Mouse (Mus musculus) liver, embryonic 15.5 days (tissue): ENCODE results near the gene Exosc10. TPM values are rescaled to one million over a fixed set of nuclear protein-coding genes. Genes with fewer than 3 reads are reported as not detected.

Experiments
- ATAC-seq: fragments of 200-750 bp; cut with Nextera tagmentation; 2 replicates; pipeline ENCODE4 v1.8.0; 2017; ENCODE audit warnings: moderate number of reproducible peaks, mild to moderate bottlenecking, moderate library complexity; ENCODE audit not compliant: insufficient read depth
- H3K27ac ChIP-seq: fragments of 300-500 bp; sonication (generic); replicated peaks from 2 replicates; pipeline ENCODE4 v1.5.1; 2015; ENCODE audit warnings: mild to moderate bottlenecking, inconsistent platforms
- H3K27me3 ChIP-seq: fragments of 300-500 bp; sonication (generic); 2 replicates; pipeline ENCODE4 v1.6.1; 2015; ENCODE audit warnings: mild to moderate bottlenecking, inconsistent platforms
- H3K36me3 ChIP-seq: fragments of 300-500 bp; sonication (generic); replicated peaks from 2 replicates; pipeline ENCODE4 v1.6.1; 2015; ENCODE audit warnings: moderate library complexity, mild to moderate bottlenecking, inconsistent platforms
- H3K4me1 ChIP-seq: fragments of 300-500 bp; sonication (generic); replicated peaks from 2 replicates; pipeline ENCODE4 v1.6.1; 2015; ENCODE audit warnings: inconsistent platforms
- H3K4me2 ChIP-seq: fragments of 300-500 bp; sonication (generic); 2 replicates; pipeline ENCODE4 v1.6.1; 2015; ENCODE audit warnings: moderate library complexity, mild to moderate bottlenecking, inconsistent platforms
- H3K4me3 ChIP-seq: fragments of 300-500 bp; sonication (generic); replicated peaks from 2 replicates; pipeline ENCODE4 v1.5.1; 2015; ENCODE audit warnings: mild to moderate bottlenecking, inconsistent platforms
- H3K9ac ChIP-seq: fragments of 300-500 bp; sonication (generic); 2 replicates; pipeline ENCODE4 v1.6.1; 2015; ENCODE audit warnings: moderate library complexity, mild to moderate bottlenecking, inconsistent platforms
- H3K9me3 ChIP-seq: fragments of 300-500 bp; sonication (generic); replicated peaks from 2 replicates; pipeline ENCODE4 v1.6.1; 2016; ENCODE audit warnings: inconsistent platforms
- WGBS: fragments of 180-500 bp; shearing (Covaris S2); methylation state at CpG from one replicate; pipeline ENCODE4 v1.1.7; 2015; ENCODE audit warnings: mixed read lengths; ENCODE audit not compliant: insufficient replicate concordance; 5-methylcytosine and 5-hydroxymethylcytosine counted together
- polyA plus RNA-seq: library from polyadenylated mRNA; unstranded; fragments of >200 nt; fragmentation: Nextera tagmentation; extraction: Ambion mirVana; gene quantifications from 2 replicates; pipeline ENCODE4 v1.2.1, GENCODE M21; 2015

Exosc10 gene
- polyA plus RNA-seq, 1 experiment from 2014 or later, result 31.9 TPM

DNA sequence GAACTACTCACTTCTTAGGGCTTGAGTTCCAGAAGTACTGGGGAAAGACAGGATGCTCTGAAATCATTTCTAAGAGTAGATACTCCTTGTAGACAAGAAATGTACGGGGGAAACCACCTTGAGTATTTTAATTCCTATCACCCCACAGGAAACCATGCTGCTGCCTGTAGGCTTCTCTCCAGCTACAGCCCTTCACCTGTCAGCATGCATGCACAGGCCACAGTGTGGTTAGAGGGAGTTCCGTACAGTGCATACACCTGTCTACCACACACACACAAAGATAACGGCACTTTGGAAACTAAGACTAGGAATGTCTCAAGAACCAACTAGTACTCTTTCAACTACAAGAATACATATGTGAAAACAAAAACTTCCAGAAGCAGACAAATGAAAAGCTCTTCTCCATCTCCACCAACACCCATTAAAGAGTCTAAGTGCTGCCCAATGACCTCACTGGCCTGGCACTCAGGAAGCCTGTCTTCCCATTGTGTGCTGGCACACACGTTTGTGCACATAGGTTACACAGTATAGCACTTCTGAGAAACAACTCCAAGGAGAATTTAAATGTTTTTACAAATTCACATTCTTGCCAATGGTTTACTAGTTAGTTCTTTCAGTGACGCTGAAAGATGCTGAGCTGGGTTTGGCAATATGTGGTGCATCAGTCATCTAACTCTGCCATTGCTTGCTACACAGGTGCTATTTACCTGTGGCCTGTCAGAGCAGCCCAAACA is 52.6 kb downstream of the Exosc10 start:
- Histone ChIP-seq H3K27me3 (no peaks in the 10 kb centered on the region), H3K9me3 (no peaks in the 10 kb centered on the region), H3K36me3 (peaks cover 67% of the 10 kb centered on the region), H3K4me3 (no peak overlapping the region), H3K27ac (no peak overlapping the region), H3K4me2 (no peak overlapping the region), H3K4me1 (0 out of 2 replicates have a peak, but pooled peaks cover 4% of the 10 kb centered on the region), H3K9ac (no peak overlapping the region)
- WGBS, result 53% methylated on average over 5 of the region's 5 CpGs
- no peak for ATAC-seq

DNA sequence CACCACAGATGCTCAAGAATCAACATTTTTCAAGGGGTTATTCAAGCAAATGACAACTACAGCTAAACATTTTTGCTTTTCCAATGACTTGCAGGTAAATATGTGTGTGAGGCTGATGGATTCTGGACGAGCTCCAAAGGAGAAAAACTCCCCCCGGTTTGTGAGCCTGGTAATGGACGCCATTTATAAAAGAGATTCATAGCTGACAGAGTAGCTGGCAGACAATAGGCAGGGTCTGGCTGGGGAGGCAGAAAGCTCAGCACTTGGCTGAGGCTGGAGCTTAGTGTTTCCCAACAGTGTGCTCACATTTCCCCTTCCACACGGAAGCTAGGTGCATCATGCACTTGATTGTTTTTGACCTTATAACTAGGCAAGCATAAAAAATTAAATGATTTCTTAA is 54.3 kb downstream of the Exosc10 start:
- Histone ChIP-seq H3K4me3 (no peak overlapping the region), H3K36me3 (peaks cover 76% of the 10 kb centered on the region), H3K9ac (no peak overlapping the region), H3K27ac (no peak overlapping the region), H3K4me2 (no peak overlapping the region), H3K4me1 (0 out of 2 replicates have a peak, but pooled peaks cover 4% of the 10 kb centered on the region), H3K9me3 (no peaks in the 10 kb centered on the region), H3K27me3 (no peaks in the 10 kb centered on the region)
- WGBS, result 73% methylated on average over 4 of the region's 4 CpGs
- no peak for ATAC-seq

DNA sequence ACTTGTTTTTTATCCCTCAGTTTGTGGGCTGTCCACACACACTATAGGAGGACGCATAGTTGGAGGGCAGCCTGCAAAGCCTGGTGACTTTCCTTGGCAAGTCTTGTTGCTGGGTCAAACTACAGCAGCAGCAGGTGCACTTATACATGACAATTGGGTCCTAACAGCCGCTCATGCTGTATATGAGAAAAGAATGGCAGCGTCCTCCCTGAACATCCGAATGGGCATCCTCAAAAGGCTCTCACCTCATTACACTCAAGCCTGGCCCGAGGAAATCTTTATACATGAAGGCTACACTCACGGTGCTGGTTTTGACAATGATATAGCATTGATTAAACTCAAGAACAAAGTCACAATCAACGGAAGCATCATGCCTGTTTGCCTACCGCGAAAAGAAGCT is 55.5 kb downstream of the Exosc10 start:
- Histone ChIP-seq H3K4me3 (no peak overlapping the region), H3K9me3 (no peaks in the 10 kb centered on the region), H3K36me3 (peaks cover 84% of the 10 kb centered on the region), H3K27ac (no peak overlapping the region), H3K4me1 (0 out of 2 replicates have a peak, but pooled peaks cover 4% of the 10 kb centered on the region), H3K4me2 (no peak overlapping the region), H3K9ac (no peak overlapping the region), H3K27me3 (no peaks in the 10 kb centered on the region)
- 82% methylated on average over 9 of the region's 9 CpGs for WGBS
- no peak for ATAC-seq

DNA sequence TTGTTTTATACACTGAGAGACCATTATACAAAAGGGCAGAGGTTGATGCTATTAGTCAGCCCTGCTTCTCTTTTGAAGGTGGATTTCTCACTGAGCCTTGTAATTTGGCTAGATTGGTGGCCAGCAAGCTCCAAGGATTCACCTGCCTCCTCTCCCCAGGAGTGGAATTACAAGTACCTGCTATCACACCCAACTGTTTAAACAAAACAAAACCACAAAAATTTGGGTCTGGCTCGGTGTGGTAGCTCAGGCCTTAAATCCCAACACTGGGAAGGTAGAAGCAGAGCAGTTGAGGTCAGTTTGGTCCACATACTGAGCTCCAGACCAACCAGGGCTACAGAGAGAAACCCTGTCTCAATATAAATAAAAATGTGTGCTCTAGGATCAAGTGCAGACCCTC is 61.6 kb downstream of the Exosc10 start:
- Histone ChIP-seq H3K4me2 (no peak overlapping the region), H3K4me1 (peaks cover 28% of the 10 kb centered on the region), H3K9ac (no peak overlapping the region), H3K9me3 (no peaks in the 10 kb centered on the region), H3K27ac (no peak overlapping the region), H3K4me3 (no peak overlapping the region), H3K27me3 (no peaks in the 10 kb centered on the region), H3K36me3 (peaks cover 95% of the 10 kb centered on the region)
- no peak for ATAC-seq
- 65% methylated on average over 1 of the region's 1 CpGs for WGBS

DNA sequence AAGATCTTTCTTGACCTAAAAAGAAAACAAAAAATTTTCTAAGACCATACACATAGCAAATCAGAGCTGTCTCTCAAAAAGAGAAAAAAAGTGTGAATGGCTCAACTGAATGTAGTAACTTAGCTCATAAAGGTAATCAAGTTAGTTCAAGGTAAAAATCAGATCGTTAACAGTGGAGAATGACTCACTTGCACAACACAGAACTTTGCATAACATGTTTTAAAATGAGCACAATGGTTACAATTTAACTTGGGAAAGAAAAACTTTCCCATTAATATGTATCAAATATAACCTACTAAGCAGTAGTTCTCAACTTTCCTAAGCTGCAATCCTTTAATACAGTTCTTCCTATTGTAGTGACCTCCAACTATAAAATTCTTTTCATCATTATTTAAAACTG is 62.5 kb downstream of the Exosc10 start:
- peaks cover 89% of the 10 kb centered on the region for H3K36me3 ChIP-seq
- ATAC-seq, result no peak
- 85% methylated on average over 1 of the region's 1 CpGs for WGBS

DNA sequence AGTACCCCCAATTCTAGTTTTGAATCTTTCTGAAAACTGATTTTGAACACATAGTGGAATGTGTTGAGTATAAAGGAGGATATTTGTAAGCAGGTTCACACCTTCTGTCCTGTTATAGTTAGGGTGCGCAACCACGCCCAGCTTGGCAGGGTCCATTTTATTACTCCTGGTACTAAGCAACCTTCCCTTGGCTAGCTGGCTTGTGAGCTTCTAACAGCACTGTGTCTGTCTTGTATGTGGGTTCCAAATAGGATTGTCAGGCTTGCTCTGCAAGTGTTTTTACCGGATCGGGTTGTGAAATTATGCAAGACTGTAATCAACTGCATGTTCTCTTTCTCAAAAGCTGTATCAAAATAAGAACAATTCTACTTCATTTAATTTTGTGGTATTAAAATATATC is 64.3 kb downstream of the Exosc10 start:
- H3K9ac ChIP-seq, result no peak overlapping the region
- H3K4me1 ChIP-seq, result peaks cover 44% of the 10 kb centered on the region
- H3K9me3 ChIP-seq, result no peaks in the 10 kb centered on the region
- 83% methylated on average over 4 of the region's 4 CpGs for WGBS
- no peak overlapping the region for H3K4me2 ChIP-seq
- H3K27me3 ChIP-seq, result no peaks in the 10 kb centered on the region
- no peak overlapping the region for H3K27ac ChIP-seq
- H3K36me3 ChIP-seq, result peaks cover 72% of the 10 kb centered on the region
- H3K4me3 ChIP-seq, result no peak overlapping the region
- ATAC-seq, result no peak

More for the DNA sequence above, 62.5 kb downstream of the Exosc10 start:
- no peak overlapping the region for H3K4me3 ChIP-seq
- H3K9me3 ChIP-seq, result no peaks in the 10 kb centered on the region
- H3K9ac ChIP-seq, result no peak overlapping the region
- H3K27ac ChIP-seq, result no peak overlapping the region
- peaks cover 37% of the 10 kb centered on the region for H3K4me1 ChIP-seq
- H3K4me2 ChIP-seq, result no peak overlapping the region
- no peaks in the 10 kb centered on the region for H3K27me3 ChIP-seq

DNA sequence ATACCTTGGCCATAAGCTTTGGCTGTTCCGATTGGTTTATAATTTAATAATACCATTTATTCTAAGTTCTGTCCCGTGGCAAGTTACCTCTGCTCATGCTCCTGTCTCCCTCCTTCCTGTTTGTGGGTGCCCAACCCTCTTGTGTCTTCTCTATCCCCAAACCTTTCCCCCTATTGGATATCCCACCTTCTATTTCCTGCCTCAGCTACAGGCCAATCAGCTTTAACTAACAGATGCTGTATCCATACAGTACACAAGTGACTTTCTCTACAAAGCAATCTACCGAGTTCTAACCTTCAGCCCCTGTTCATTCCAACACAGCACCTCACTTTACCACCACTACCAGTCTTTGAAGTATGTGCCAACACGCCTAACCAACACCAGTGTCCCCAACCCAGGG is 65.4 kb downstream of the Exosc10 start:
- H3K4me2 ChIP-seq, result peak overlapping the region; percentile 24; the same call in 1 of the 2 replicates
- H3K4me1 ChIP-seq, result peaks cover 47% of the 10 kb centered on the region
- H3K4me3 ChIP-seq, result 0 out of 2 replicates have a peak overlapping the region, but pooled peaks have one; percentile 0
- H3K27ac ChIP-seq, result no peak overlapping the region
- no peak for ATAC-seq
- H3K9me3 ChIP-seq, result no peaks in the 10 kb centered on the region
- no peaks in the 10 kb centered on the region for H3K27me3 ChIP-seq
- peaks cover 64% of the 10 kb centered on the region for H3K36me3 ChIP-seq
- 69% methylated on average over 4 of the region's 4 CpGs for WGBS
- H3K9ac ChIP-seq, result no peak overlapping the region

DNA sequence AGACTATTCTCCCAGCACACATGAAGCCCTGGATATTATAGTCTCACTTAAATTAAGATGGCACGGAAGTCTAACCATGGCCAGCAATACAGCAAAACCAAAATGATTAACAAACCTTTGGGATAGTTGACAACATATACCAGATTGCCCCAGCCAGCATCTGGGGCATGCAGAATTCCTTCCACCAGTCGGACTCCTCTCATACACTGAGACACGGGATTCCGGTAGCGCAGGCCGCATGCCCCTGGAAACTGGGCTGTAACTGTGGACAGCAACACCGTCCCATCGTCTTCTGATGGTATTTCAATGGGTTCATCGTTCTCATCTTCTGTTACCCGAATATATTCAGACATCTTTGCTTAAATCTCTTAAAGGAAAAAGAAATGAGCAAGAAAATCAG is 66.8 kb downstream of the Exosc10 start:
- WGBS, result 78% methylated on average over 10 of the region's 10 CpGs
- Histone ChIP-seq H3K4me1 (peaks cover 44% of the 10 kb centered on the region), H3K36me3 (peaks cover 50% of the 10 kb centered on the region), H3K27me3 (no peaks in the 10 kb centered on the region), H3K27ac (no peak overlapping the region), H3K9ac (peak overlapping the region; percentile 99; the same call in 1 of the 2 replicates), H3K4me3 (peak overlapping the region; percentile 96), H3K9me3 (no peaks in the 10 kb centered on the region), H3K4me2 (peak overlapping the region; percentile 88)
- ATAC-seq, result no peak

DNA sequence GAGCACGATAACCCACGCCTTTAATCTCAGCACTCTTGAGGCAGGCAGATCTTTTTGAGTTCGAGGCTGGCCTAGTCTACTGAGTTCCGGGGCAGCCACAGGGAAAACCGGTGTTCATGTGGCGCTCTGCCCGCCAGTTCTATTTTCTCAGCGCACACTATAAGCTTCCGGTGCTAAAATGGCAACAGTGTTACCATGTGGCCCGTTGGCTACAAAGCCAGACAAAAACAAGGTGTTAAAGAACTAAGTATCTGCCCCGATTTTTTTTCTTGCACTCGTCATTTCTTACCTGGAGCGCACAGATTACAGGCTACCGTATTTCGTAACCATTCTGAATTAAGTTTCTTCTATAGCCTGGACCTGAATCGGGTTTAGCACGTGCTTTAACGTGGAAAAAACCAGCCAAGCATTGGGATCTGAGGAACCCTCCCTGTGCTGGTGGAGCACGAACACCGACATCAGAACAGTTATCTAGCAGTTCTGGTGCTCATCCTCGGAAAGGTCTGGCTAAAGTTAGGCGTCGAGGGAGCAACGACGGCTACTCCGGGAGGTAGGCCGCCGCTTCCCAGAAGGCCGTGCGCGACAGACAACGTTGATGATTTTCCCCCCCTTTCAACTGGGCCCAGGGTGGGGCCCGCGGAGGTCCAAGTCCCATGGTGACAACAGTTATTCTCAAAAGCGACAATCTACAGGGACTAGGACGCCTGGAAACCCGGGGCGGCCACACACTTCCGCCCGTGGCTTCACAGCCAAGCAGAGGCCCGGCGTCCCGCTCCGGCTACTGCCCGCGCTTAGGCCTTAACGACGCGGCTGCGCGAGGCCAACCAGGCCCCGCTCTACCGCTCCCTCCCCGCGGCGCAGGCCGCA is 67.8 kb downstream of the Exosc10 start:
- peak overlapping the region; percentile 96 for H3K4me3 ChIP-seq
- H3K9me3 ChIP-seq, result no peaks in the 10 kb centered on the region
- H3K9ac ChIP-seq, result peak overlapping the region; percentile 99
- H3K27me3 ChIP-seq, result no peaks in the 10 kb centered on the region
- peak; percentile 64 for ATAC-seq
- peaks cover 42% of the 10 kb centered on the region for H3K36me3 ChIP-seq
- H3K27ac ChIP-seq, result peak overlapping the region; percentile 92
- under 1% methylated on average over 57 of the region's 57 CpGs for WGBS
- peak overlapping the region; percentile 88 for H3K4me2 ChIP-seq
- H3K4me1 ChIP-seq, result peaks cover 44% of the 10 kb centered on the region

DNA sequence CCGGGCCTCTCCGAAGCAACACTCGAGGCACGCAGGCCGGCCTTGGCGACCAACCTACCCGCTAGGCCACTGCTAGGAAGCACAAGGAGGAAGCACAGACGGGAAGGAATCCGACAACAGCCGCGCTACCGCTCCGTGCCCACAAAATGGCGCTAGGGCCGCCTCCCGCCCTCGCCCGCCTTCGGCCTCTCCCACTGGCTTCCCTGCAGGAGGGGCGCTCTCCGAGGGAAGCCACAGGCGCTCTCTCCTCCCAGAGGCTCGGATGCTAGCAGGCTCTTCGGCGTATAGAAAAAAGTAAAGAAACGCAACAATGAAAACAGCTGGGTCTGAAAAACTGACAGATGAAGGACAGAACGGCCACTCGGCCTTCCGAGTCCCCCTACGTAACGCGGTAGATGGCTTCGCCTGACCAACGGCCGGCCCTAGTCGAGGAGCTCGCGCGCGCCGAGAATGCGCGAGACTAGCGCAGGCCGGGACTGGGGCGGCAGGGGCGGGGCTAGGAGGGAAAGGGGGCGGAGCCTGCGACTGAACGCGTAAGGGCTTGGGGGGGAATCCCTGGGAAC is 68.5 kb downstream of the Exosc10 start, which contains the start of gene Tardbp:
TSS of gene Tardbp (minus strand) at position 397 of the 563 bp plus-strand sequence.
- H3K9ac ChIP-seq, result peak within 1 kb of the TSS; percentile 99
- H3K27me3 ChIP-seq, result no peaks in the 10 kb centered on the region
- H3K4me1 ChIP-seq, result peaks cover 41% of the 10 kb centered on the region
- peaks cover 35% of the 10 kb centered on the region for H3K36me3 ChIP-seq
- peak within 1 kb of the TSS; percentile 92 for H3K27ac ChIP-seq
- under 1% methylated on average over 51 of the region's 51 CpGs for WGBS
- peak within 1 kb of the TSS; percentile 88 for H3K4me2 ChIP-seq
- H3K4me3 ChIP-seq, result peak within 1 kb of the TSS; percentile 96
- ATAC-seq, result peak; percentile 93
- H3K9me3 ChIP-seq, result no peaks in the 10 kb centered on the region

DNA sequence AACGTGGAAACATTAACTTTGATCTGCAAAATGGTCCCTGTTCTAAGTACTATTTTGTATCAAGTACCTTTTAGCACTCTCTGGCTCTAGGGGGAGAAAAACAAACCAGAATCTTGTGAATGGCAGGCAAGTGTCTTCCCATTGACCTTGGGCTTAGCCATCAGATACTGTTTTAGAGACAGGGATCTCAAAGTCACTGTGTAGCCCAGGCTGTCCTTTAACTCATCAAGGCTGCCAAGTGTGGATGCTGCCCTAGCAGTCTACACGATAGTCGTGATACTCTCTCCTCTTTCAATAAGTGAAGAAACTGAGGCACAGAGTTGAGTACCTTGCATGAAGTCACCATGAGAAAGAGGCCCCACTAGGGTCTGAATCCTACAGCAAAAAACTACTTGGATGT is 69.0 kb downstream of the Exosc10 start:
- WGBS, result 61% methylated on average over 3 of the region's 3 CpGs
- no peak for ATAC-seq
- no peaks in the 10 kb centered on the region for H3K27me3 ChIP-seq
- peak overlapping the region; percentile 99; the same call in 1 of the 2 replicates for H3K9ac ChIP-seq
- H3K4me3 ChIP-seq, result peak overlapping the region; percentile 96
- H3K4me2 ChIP-seq, result peak overlapping the region; percentile 88
- H3K36me3 ChIP-seq, result peaks cover 29% of the 10 kb centered on the region
- H3K4me1 ChIP-seq, result peaks cover 39% of the 10 kb centered on the region
- H3K27ac ChIP-seq, result 0 out of 2 replicates have a peak overlapping the region, but pooled peaks have one; percentile 6
- H3K9me3 ChIP-seq, result no peaks in the 10 kb centered on the region
